Mouse (Mus musculus): ENCODE data around the gene Wdr90.
A peak's percentile ranks its signal among the peaks of the same experiment; 100 is the strongest.

GRCm38 (mm10) chr17:25868601-25869191, 7.4 kb upstream of the Wdr90 start, which contains the start of gene Mcrip2:
- 0 out of 2 replicates have a peak, but pooled peaks have one; percentile 7 for TF ChIP-seq CTCF (IDR thresholded peaks at IDR 0.05; ENCODE audit: low read depth)
- TF ChIP-seq EP300 (IDR thresholded peaks at IDR 0.05; ENCODE audit: low read depth): no peak

Measured in liver, embryonic 14.5 days (tissue).